Mouse (Mus musculus) MEL (cell line): ENCODE measurements at regions not wholly inside any gene's neighbourhood (a gene's known extent, or its start where the extent isn't known, plus 50 kb on each side); places are given as distances from the start of the nearest gene placed in this dataset.

Experiments
- CTCF ChIP-seq, 3 experiments: IDR thresholded peaks in 2 of 3; conservative IDR thresholded peaks in 1 of 3; 2 replicates each; pipeline ENCODE4 v1.5.1; 2011 to 2012; ENCODE audit warnings: low read length in 3 of 3, low read depth in 2 of 3, mild to moderate bottlenecking in 2 of 3, improper control_type of control experiment in 1 of 3, inconsistent platforms in 1 of 3, mixed read lengths in 1 of 3, moderate library complexity in 1 of 3; ENCODE audit not compliant: control insufficient read depth in 1 of 3, insufficient read depth in 1 of 3, poor library complexity in 1 of 3, severe bottlenecking in 1 of 3
- E2F4 ChIP-seq: IDR thresholded peaks from 2 replicates; pipeline ENCODE4 v1.6.1; 2011; ENCODE audit warnings: low read depth, low read length, improper control_type of control experiment, borderline replicate concordance
- EP300 ChIP-seq, 2 experiments: IDR thresholded peaks; 2 replicates each; pipeline ENCODE4 v1.6.1; 2011; ENCODE audit warnings: improper control_type of control experiment in 2 of 2, low read length in 2 of 2, low read depth in 1 of 2, mild to moderate bottlenecking in 1 of 2
- ETS1 ChIP-seq: IDR thresholded peaks from 2 replicates; pipeline ENCODE4 v1.6.1; 2012; ENCODE audit warnings: low read depth, mild to moderate bottlenecking, inconsistent platforms, low read length, improper control_type of control experiment, moderate library complexity
- MAZ ChIP-seq: IDR thresholded peaks from 2 replicates; pipeline ENCODE4 v1.6.1; 2012; ENCODE audit warnings: low read depth, mild to moderate bottlenecking, inconsistent platforms, low read length, improper control_type of control experiment
- MEF2A ChIP-seq: IDR thresholded peaks from 2 replicates; pipeline ENCODE4 v1.6.1; 2014; ENCODE audit warnings: low read depth, mild to moderate bottlenecking, inconsistent platforms, low read length, improper control_type of control experiment; ENCODE audit not compliant: poor library complexity, insufficient replicate concordance, severe bottlenecking; ENCODE audit errors: extremely low read depth
- MYC ChIP-seq: IDR thresholded peaks from 2 replicates; pipeline ENCODE4 v1.6.1; 2011; ENCODE audit warnings: low read depth, mild to moderate bottlenecking, low read length, improper control_type of control experiment, moderate library complexity
- POLR2A ChIP-seq, 2 experiments: IDR thresholded peaks; 2 replicates each; pipeline ENCODE4 v1.6.1; 2011 to 2012; ENCODE audit warnings: low read length in 2 of 2, mild to moderate bottlenecking in 2 of 2, control low read depth in 1 of 2, improper control_type of control experiment in 1 of 2, low read depth in 1 of 2, moderate library complexity in 1 of 2; ENCODE audit not compliant: control insufficient read depth in 1 of 2, insufficient read depth in 1 of 2, poor library complexity in 1 of 2
- TBP ChIP-seq: IDR thresholded peaks from 2 replicates; pipeline ENCODE4 v1.8.0; 2011; ENCODE audit warnings: low read depth, low read length, improper control_type of control experiment
- USF1 ChIP-seq: IDR thresholded peaks from 2 replicates; pipeline ENCODE4 v1.6.1; 2014; ENCODE audit warnings: low read depth, mild to moderate bottlenecking, inconsistent platforms, low read length, improper control_type of control experiment, moderate library complexity

DNA sequence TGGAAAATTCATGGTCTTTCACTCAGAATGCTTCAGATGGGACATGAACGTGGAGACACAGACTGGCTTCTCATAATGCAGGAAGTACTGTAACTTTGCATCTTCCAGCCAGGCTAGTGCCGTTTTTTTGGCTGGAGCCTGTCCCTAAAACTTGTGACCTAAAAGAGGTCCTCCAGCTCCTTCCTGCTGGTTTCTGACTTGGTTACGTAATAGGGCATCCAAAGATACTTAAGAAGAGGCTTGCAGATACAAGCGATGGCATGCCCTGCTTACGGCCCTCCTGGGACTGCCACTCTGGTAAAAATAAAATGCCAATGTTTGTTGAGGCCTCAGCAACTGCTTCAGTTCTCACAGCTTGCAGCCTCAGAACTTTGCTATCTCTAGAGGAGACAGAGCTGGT lies 177.3 kb upstream of the Arl4c start:
- TF ChIP-seq USF1 (no peak), MAZ (no peak), TBP (no peak), MEF2A (no peak), CTCF (IDR thresholded peaks at IDR 0.05 in 2 of 3, conservative IDR thresholded peaks at IDR 0.05 in 1 of 3; ENCODE audit: control insufficient read depth in 1 of 3, insufficient read depth in 1 of 3, low read depth in 2 of 3, low read length in 3 of 3, poor library complexity in 1 of 3, severe bottlenecking in 1 of 3) (no peak), POLR2A (IDR thresholded peaks at IDR 0.05; ENCODE audit: control insufficient read depth in 1 of 2, insufficient read depth in 1 of 2, low read depth in 1 of 2, low read length in 2 of 2, poor library complexity in 1 of 2) (no peak), ETS1 (no peak), EP300 (IDR thresholded peaks at IDR 0.05; ENCODE audit: low read depth in 1 of 2, low read length in 2 of 2) (no peak), E2F4 (no peak), MYC (no peak)
